Mouse (Mus musculus): ENCODE measurements around the gene Tyrp1. TPM values are rescaled to one million over a fixed set of nuclear protein-coding genes. Genes with fewer than 3 reads are reported as not detected.

The Tyrp1 gene
- not detected in 2 replicates for polyA plus RNA-seq (2012; rRNA removed)

GRCm38 (mm10) chr4:80834050-80834449 lies at the start of gene Tyrp1:
Gene Tyrp1 (plus strand): TSS chr4:80834123.

Other genes with a start within 250 kb of the Tyrp1 start
- 5.7 and 5.9 TPM in 2 replicates for gene Lurap1l, start 76.5 kb downstream of the Tyrp1 start, polyA plus RNA-seq (2012; rRNA removed)

Data from ovary, adult 2 months (tissue).